Mouse (Mus musculus) kidney, postnatal 10 days (tissue): ENCODE results near the gene Olfr414.
A peak's percentile ranks its signal among the peaks of the same experiment; 100 is the strongest.

Experiments used
- DNase-seq: peaks from one replicate; pipeline ENCODE4 v3.0.0; 2021; ENCODE audit warnings: mixed read lengths

Olfr414 gene

GRCm38 (mm10) chr1:174423764-174424163 lies at the start of gene Olfr414:
Gene Olfr414 (plus strand): TSS chr1:174424064.
- DNase-seq: no peak

- DNase-seq: no peak
Measured at GRCm38 (mm10) chr1:174390746-174391145, 33.1 kb upstream of the Olfr414 start, which contains the start of gene Olfr248. Gene Olfr248 (plus strand): TSS chr1:174391046.

- DNase-seq: no peak
Measured at GRCm38 (mm10) chr1:174422959-174423358, 905 bp upstream of the Olfr414 start.

GRCm38 (mm10) chr1:174426180-174426986 lies 2.5 kb downstream of the Olfr414 start:
- no peak for DNase-seq

- DNase-seq: no peak
Measured at GRCm38 (mm10) chr1:174427402-174427801, 3.5 kb downstream of the Olfr414 start.

- DNase-seq: no peak
Measured at GRCm38 (mm10) chr1:174428407-174428806, 4.5 kb downstream of the Olfr414 start.

GRCm38 (mm10) chr1:174434121-174434520 lies 10.3 kb downstream of the Olfr414 start:
- no peak for DNase-seq

- DNase-seq: no peak
Measured at GRCm38 (mm10) chr1:174441782-174442181, 17.9 kb downstream of the Olfr414 start, which contains the start of gene Olfr220. Gene Olfr220 (plus strand): TSS chr1:174442082.

- no peak for DNase-seq
Measured at GRCm38 (mm10) chr1:174455100-174455499, 31.2 kb downstream of the Olfr414 start.

- DNase-seq: no peak
Measured at GRCm38 (mm10) chr1:174465385-174465784, 41.5 kb downstream of the Olfr414 start.

- no peak for DNase-seq
Measured at GRCm38 (mm10) chr1:174466240-174466639, 42.4 kb downstream of the Olfr414 start.

- peak; percentile 33 for DNase-seq
Measured at GRCm38 (mm10) chr1:174469736-174470135, 45.9 kb downstream of the Olfr414 start.

GRCm38 (mm10) chr1:174482567-174482966 lies 58.7 kb downstream of the Olfr414 start:
- DNase-seq: no peak
